Mouse (Mus musculus): ENCODE data around the gene Ppp1r15a.
"Not testable (repeated sequence)": the region's sequence is repeated elsewhere in the genome, so short reads cannot be mapped to it uniquely, and the experiment has no call there.

Gene Ppp1r15a

DNA sequence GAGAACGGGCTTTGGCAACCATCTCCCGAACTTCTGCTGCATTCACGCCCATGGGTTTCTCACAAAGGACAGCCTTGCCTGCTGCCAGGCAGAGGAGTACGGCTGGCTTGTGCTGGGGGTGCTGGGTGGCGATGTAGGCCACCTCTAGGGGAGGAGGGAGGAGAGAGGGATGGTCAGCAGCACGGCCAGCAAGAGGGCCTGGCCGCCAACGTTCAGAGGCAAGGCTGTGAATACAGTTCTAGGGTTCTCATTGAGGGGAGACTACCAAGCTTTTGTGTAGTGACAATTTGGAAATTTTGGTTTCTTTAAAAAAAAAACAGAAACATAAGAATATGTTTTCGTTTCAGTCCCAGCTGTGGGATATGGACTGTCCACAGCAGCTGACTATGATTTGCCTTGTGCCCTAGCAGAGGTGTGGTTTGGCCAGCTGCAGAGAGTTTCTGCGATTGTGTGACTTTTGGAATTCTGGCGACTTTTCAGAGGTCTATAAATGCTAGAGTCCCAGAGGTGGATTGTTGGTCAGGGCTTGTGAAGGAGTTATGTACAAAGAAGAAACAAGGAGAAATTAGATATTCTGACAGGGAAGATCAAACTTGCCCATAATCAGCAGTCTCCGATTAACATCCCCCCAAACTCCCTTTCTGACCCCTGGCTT, 39.2 kb downstream of the Ppp1r15a start, which contains the start of gene Gm45808:
Gene Gm45808, minus strand, starts transcription at position 51 of the 655 bp plus-strand sequence.
- CTCF ChIA-PET: no interaction called here

DNA sequence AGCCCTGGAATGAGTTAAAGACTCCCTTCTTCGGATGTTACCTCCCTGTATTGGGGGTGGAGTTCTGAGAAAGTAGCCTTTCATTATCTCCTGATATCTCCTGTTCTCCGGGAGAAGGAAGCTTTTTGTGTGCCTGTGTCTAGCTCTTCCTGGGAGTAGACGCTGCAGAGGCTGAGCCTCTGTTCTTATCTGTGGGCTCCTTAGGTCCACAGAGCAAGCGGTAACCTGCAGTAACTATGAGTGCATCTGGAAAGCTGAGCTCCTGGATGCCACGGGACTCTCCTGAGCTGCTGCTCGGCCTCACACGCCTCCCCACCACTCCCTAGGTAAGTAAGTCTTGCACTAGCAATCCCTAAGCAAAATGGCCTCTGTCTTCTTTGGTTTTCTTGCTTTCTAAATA, 39.9 kb downstream of the Ppp1r15a start:
- CTCF ChIA-PET: no interaction called here

DNA sequence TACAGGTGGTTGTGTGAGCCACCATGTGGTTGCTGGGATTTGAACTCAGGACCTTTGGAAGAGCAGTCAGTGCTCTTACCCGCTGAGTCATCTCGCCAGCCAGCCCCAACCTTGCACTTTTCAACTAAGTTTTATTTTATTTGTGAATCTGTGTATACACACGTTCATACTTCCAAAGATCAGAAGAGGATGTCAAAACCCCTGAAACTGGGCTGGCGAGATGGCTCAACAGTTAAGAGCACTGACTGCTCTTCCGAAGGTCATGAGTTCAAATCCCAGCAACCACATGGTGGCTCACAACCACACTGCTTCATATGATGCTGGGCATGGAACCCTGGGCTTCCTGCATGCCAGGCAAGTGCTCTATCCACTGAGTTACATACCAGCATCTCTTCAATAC, 41.1 kb downstream of the Ppp1r15a start:
- CTCF ChIA-PET: not testable (repeated sequence)

DNA sequence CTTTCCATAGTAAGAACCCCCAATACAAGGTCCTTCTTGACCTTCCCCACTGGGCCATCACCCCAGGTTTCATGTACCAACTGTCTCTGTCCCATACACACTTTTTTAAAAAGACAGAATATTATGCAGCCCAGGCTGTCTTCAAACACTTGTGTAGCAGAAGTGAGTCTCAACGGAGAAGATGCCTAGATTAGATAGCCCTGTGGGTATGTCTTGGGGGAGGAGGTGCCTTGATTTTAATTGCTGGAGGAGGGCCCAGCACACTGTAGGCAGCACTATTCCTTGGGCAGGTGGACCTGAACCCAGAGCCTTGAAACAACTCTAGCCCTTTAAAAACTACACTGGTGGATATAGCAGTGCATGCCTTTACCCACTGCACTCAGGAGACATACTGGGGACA, 43.9 kb downstream of the Ppp1r15a start:
- CTCF ChIA-PET: no interaction called here

DNA sequence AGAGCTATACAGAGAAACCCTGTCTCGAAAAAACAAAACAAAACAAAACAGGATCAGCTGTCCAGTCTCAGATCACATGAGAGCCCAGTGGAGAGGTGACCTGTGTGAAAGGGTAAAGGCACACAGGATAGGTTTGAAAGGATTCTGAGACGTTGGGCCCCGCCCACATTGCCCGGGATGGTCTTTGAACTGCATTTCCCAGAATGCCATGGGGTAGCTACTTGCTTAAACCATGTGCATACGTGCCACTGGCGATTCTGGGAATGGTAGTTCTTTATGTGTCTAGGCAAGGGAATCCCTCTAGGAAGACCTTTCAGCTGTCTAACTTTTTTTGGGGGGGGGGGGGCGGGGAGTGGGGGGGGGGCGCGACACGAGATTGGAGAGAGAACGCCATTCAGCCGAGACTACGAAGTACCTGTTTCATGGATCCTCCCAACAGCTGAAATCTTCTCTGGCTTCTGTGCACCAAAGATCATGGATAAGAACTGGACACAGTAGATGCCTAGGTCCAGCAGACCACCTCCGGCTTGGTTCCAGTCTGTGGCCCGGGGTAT, 44.6 kb downstream of the Ppp1r15a start, which contains the start of gene Tulp2:
Gene Tulp2, plus strand, starts transcription at position 504 of the 554 bp plus-strand sequence.
- CTCF ChIA-PET: interaction anchor here (0.6 kb wide), 1 partner anchor 770 kb away, joined by 3 read pairs; no protein-coding TSS in a partner anchor

DNA sequence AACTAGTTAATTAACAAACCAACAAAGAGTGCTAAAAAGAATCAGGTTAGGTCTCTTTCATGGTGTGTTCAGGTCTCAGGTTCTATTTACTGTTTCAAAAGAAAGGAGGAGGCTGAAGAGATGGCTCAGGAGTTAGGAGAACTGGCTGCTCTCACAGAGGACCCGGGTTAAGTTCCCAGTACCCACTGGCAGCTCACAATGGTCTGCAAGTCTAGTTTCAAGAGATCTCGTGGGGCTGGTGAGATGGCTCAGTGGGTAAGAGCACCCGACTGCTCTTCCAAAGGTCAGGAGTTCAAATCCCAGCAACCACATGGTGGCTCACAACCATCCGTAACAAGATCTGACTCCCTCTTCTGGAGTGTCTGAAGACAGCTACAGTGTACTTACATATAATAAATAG, 45.8 kb downstream of the Ppp1r15a start:
- CTCF ChIA-PET: not testable (repeated sequence)

DNA sequence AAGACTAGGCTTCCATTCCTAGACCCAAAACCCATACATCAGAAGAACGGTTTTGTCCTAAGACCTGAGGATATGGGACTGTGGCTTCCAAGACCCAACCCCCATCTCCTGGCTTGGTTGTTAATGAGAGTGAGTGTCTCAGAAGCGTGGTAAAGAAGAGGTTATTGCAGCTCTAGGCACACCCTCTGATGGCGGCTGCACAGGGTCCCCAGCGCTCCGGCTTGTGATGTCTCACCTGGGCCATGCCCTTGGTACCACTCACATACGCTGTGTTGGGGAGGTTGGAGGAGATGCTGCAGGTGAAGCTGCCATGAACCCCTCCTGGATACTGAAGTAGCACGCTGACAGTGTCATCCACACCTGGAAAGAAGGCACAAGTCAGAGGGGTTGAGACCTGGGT, 47.3 kb downstream of the Ppp1r15a start:
- CTCF ChIA-PET: interaction anchor here (0.9 to 1.3 kb wide), 2 partner anchors 30 to 63 kb away, joined by 3 read pairs; no protein-coding TSS in a partner anchor

DNA sequence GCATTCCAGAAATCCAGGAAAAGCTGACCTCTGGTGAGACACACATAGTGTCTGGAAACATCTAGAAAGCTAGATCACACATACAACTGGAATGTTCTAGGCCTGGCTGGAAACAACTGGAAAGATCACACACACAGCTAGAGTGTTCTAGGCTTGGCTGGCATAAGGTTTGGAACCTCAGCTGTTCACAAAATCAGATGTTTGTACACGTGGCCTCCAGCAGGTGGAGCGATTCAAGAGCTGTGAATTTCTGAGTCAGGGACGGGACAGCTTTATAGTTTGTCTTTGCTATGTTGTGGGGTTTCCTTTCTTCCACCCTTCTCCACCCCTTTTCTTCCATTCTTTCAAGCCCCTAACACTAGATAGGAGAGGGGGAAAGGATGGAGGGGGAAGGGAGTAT, 49.1 kb downstream of the Ppp1r15a start:
- CTCF ChIA-PET: interaction anchor here (0.6 to 1.3 kb wide), 3 partner anchors 25 to 122 kb away, joined by 3 to 9 read pairs (median 4); no protein-coding TSS in a partner anchor

DNA sequence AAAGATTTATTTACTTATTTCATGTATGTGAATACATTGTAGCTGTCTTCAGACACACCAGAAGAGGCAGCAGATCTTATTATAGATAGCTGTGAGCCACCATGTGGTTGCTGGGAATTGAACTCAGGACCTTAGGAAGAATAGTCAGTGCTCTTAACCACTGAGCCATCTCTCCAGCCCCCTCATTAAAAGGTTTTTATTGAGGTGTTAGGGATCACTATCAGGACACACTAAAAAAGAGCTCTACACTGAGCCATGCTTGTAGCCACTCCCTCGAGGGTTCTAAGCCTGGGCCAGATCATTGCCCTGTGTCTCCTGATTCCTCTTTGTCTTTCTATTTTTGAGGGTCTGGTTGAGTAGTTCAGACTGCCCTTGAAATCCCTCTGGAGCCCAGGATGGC, 49.6 kb downstream of the Ppp1r15a start:
- CTCF ChIA-PET: interaction anchor here (1.3 kb wide), 1 partner anchor 85 kb away, joined by 4 read pairs; no protein-coding TSS in a partner anchor

DNA sequence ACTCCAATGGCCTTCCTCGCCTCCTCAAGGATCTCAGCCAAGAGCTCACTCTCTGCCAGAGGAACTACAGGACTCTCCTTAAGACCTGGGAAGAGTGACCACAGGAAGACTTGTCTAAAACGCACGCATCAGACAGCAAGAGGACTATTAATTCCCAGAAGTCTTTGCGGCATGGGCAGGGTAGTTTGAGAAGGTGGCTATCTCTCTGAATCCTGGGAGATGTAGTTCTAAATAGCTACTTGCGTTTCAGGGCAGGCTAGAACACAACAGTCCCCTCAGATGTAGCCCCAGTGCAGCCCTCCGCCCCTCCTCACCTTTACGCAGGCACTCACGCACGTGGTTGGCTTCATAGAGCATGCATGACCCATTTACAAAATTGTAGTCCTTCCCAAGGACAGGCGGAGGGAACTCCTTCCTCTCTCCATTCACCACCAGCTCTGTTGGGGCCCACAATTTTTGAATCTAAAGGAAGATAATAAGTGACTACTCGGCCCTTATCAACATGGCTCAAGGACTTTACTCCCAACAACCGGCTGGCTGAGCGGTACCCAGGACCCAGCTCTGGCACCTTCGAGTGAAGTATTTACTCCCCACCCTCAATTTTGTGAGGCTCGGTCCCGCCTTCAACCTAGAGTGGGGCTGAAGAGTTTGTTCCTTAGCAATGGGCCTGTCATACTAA, 50.6 kb downstream of the Ppp1r15a start:
- CTCF ChIA-PET: interaction anchor here (0.7 kb wide), 1 partner anchor 442 kb away, joined by 3 read pairs; no protein-coding TSS in a partner anchor
